Mouse (Mus musculus) stomach, postnatal 0 days (tissue): ENCODE data around the gene Gm27179.
"Not testable (repeated sequence)": the region's sequence is repeated elsewhere in the genome, so short reads cannot be mapped to it uniquely, and the experiment has no call there.

Source experiments
- CTCF ChIP-seq: IDR thresholded peaks from 2 replicates; pipeline ENCODE4 v1.5.1; 2016; ENCODE audit warnings: antibody characterized with exemption, low read depth, mild to moderate bottlenecking, moderate library complexity
- EP300 ChIP-seq: optimal IDR thresholded peaks from 2 replicates; pipeline ENCODE3; 2016; ENCODE audit warnings: antibody characterized with exemption

DNA sequence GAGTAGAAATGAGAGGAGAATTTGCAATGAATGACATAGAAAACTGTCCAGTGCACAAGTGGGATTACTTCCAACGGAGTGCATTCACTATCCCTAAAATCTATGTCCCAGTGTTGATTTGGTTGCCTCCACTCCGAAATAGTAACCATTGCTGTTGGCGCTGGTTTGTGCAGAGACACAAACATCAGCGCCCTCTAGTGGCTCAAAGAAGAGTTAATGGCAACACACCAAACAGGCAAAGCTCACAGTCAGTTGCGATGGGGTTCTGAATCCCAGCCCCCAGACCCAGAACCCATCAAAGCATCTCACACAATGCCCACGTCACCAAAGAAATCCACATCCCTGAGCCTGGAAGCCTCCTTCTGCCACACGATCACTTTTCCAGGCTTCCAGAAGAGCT, 31.7 kb upstream of the Gm27179 start:
- not testable (repeated sequence) for TF ChIP-seq CTCF, EP300
